Mouse (Mus musculus): ENCODE measurements around the gene Ajuba. TPM values are rescaled to one million over a fixed set of nuclear protein-coding genes. Genes with fewer than 3 reads are reported as not detected.
A peak's percentile ranks its signal among the peaks of the same experiment; 100 is the strongest.
"Not testable (repeated sequence)": the region's sequence is repeated elsewhere in the genome, so short reads cannot be mapped to it uniquely, and the experiment has no call there.

Gene Ajuba
- 5.0 and 6.1 TPM in 2 replicates for polyA plus RNA-seq (2015; fragmentation: Nextera tagmentation; extraction: Ambion mirVana)

- peaks cover 23% of the 10 kb centered on the region for H3K4me1 ChIP-seq (ENCODE audit: control insufficient read depth, low read depth, low read length)
- H3K4me2 ChIP-seq (ENCODE audit: low read depth, low read length) = peak within 1 kb of the TSS; percentile 62
- no peaks in the 10 kb centered on the region for H3K9me3 ChIP-seq (replicated peaks; ENCODE audit: control insufficient read depth, low read length)
- peak within 1 kb of the TSS; percentile 61 for H3K9ac ChIP-seq (ENCODE audit: low read depth, low read length)
- ATAC-seq (ENCODE audit: low read depth) = peak; percentile 58
- H3K4me3 ChIP-seq (ENCODE audit: low read depth, low read length) = peak within 1 kb of the TSS; percentile 67
- no peaks in the 10 kb centered on the region for H3K36me3 ChIP-seq (ENCODE audit: control insufficient read depth, insufficient read depth)
- H3K27me3 ChIP-seq (ENCODE audit: control insufficient read depth, insufficient read depth, low read depth, low read length) = peaks cover 54% of the 10 kb centered on the region
- under 1% methylated on average over 66 of the region's 66 CpGs for WGBS (ENCODE audit: insufficient replicate concordance)
- peak within 1 kb of the TSS; percentile 61 for H3K27ac ChIP-seq (ENCODE audit: low read length)
Observed at GRCm38 (mm10) chr14:54577089-54577982, at the start of gene Ajuba. Gene Ajuba, minus strand, starts transcription at chr14:54577558.

GRCm38 (mm10) chr14:54624976-54625375 lies 47.6 kb upstream of the Ajuba start:
- Histone ChIP-seq H3K4me2 (ENCODE audit: low read depth, low read length) (no peak overlapping the region), H3K27ac (ENCODE audit: low read length) (no peak overlapping the region), H3K4me1 (ENCODE audit: control insufficient read depth, low read depth, low read length) (peaks cover 6% of the 10 kb centered on the region; the same call in 1 of the 2 replicates), H3K4me3 (ENCODE audit: low read depth, low read length) (no peak overlapping the region), H3K9me3 (replicated peaks; ENCODE audit: control insufficient read depth, low read length) (no peaks in the 10 kb centered on the region), H3K36me3 (ENCODE audit: control insufficient read depth, insufficient read depth) (no peaks in the 10 kb centered on the region), H3K27me3 (ENCODE audit: control insufficient read depth, insufficient read depth, low read depth, low read length) (no peaks in the 10 kb centered on the region; the same call in 1 of the 2 replicates), H3K9ac (ENCODE audit: low read depth, low read length) (no peak overlapping the region)
- whole genome bisulfite sequencing (ENCODE audit: insufficient replicate concordance) = 76% methylated on average over 10 of the region's 10 CpGs
- no peak for ATAC-seq (ENCODE audit: low read depth)

- Histone ChIP-seq H3K27me3 (ENCODE audit: control insufficient read depth, insufficient read depth, low read depth, low read length) (no peaks in the 10 kb centered on the region; the same call in 1 of the 2 replicates), H3K36me3 (ENCODE audit: control insufficient read depth, insufficient read depth) (no peaks in the 10 kb centered on the region), H3K4me1 (ENCODE audit: control insufficient read depth, low read depth, low read length) (peaks cover 6% of the 10 kb centered on the region; the same call in 1 of the 2 replicates), H3K27ac (ENCODE audit: low read length) (no peak overlapping the region), H3K4me2 (ENCODE audit: low read depth, low read length) (no peak overlapping the region), H3K4me3 (ENCODE audit: low read depth, low read length) (no peak overlapping the region), H3K9me3 (replicated peaks; ENCODE audit: control insufficient read depth, low read length) (no peaks in the 10 kb centered on the region), H3K9ac (ENCODE audit: low read depth, low read length) (no peak overlapping the region)
- 39% methylated on average over 6 of the region's 6 CpGs for WGBS (ENCODE audit: insufficient replicate concordance)
- ATAC-seq (ENCODE audit: low read depth) = no peak
Observed at GRCm38 (mm10) chr14:54623334-54623733, 46.0 kb upstream of the Ajuba start.

- no peak within 1 kb of the TSS for H3K27ac ChIP-seq (ENCODE audit: low read length)
- no peak for ATAC-seq (ENCODE audit: low read depth)
Observed at GRCm38 (mm10) chr14:54621133-54621532, 43.8 kb upstream of the Ajuba start, which contains the start of gene Psmb11. Gene Psmb11, plus strand, starts transcription at chr14:54621433.

GRCm38 (mm10) chr14:54617897-54618365 lies 40.6 kb upstream of the Ajuba start, which contains the start of gene Psmb5:
Gene Psmb5, minus strand, starts transcription at chr14:54618022.
- no peaks in the 10 kb centered on the region for H3K27me3 ChIP-seq (ENCODE audit: control insufficient read depth, insufficient read depth, low read depth, low read length)
- peaks cover 6% of the 10 kb centered on the region for H3K4me1 ChIP-seq (ENCODE audit: control insufficient read depth, low read depth, low read length)
- WGBS (ENCODE audit: insufficient replicate concordance) = 0% methylated on average over 25 of the region's 25 CpGs
- H3K4me2 ChIP-seq (ENCODE audit: low read depth, low read length) = peak within 1 kb of the TSS; percentile 50
- H3K9ac ChIP-seq (ENCODE audit: low read depth, low read length) = peak within 1 kb of the TSS; percentile 87
- H3K27ac ChIP-seq (ENCODE audit: low read length) = peak within 1 kb of the TSS; percentile 40
- no peaks in the 10 kb centered on the region for H3K9me3 ChIP-seq (replicated peaks; ENCODE audit: control insufficient read depth, low read length)
- ATAC-seq (ENCODE audit: low read depth) = peak; percentile 87
- no peaks in the 10 kb centered on the region for H3K36me3 ChIP-seq (ENCODE audit: control insufficient read depth, insufficient read depth)
- peak within 1 kb of the TSS; percentile 82 for H3K4me3 ChIP-seq (ENCODE audit: low read depth, low read length)

More at GRCm38 (mm10) chr14:54621133-54621532, 43.8 kb upstream of the Ajuba start, which contains the start of gene Psmb11:
- H3K4me2 ChIP-seq (ENCODE audit: low read depth, low read length) = no peak within 1 kb of the TSS
- WGBS (ENCODE audit: insufficient replicate concordance) = 76% methylated on average over 1 of the region's 1 CpGs
- no peak within 1 kb of the TSS for H3K4me3 ChIP-seq (ENCODE audit: low read depth, low read length)
- H3K9ac ChIP-seq (ENCODE audit: low read depth, low read length) = no peak within 1 kb of the TSS
- peaks cover 12% of the 10 kb centered on the region for H3K4me1 ChIP-seq (ENCODE audit: control insufficient read depth, low read depth, low read length)
- no peaks in the 10 kb centered on the region; the same call in 1 of the 2 replicates for H3K27me3 ChIP-seq (ENCODE audit: control insufficient read depth, insufficient read depth, low read depth, low read length)
- H3K9me3 ChIP-seq (replicated peaks; ENCODE audit: control insufficient read depth, low read length) = no peaks in the 10 kb centered on the region
- H3K36me3 ChIP-seq (ENCODE audit: control insufficient read depth, insufficient read depth) = no peaks in the 10 kb centered on the region

GRCm38 (mm10) chr14:54617152-54617896 lies 40.0 kb upstream of the Ajuba start:
- H3K4me2 ChIP-seq (ENCODE audit: low read depth, low read length) = peak overlapping the region; percentile 50
- H3K36me3 ChIP-seq (ENCODE audit: control insufficient read depth, insufficient read depth) = no peaks in the 10 kb centered on the region
- no peaks in the 10 kb centered on the region for H3K27me3 ChIP-seq (ENCODE audit: control insufficient read depth, insufficient read depth, low read depth, low read length)
- H3K4me3 ChIP-seq (ENCODE audit: low read depth, low read length) = peak overlapping the region; percentile 82
- H3K9me3 ChIP-seq (replicated peaks; ENCODE audit: control insufficient read depth, low read length) = no peaks in the 10 kb centered on the region
- ATAC-seq (ENCODE audit: low read depth) = peak; percentile 47
- H3K27ac ChIP-seq (ENCODE audit: low read length) = peak overlapping the region; percentile 40
- WGBS (ENCODE audit: insufficient replicate concordance) = 2% methylated on average over 36 of the region's 38 CpGs
- H3K9ac ChIP-seq (ENCODE audit: low read depth, low read length) = peak overlapping the region; percentile 87
- peaks cover 6% of the 10 kb centered on the region for H3K4me1 ChIP-seq (ENCODE audit: control insufficient read depth, low read depth, low read length)

GRCm38 (mm10) chr14:54616226-54616825 lies 39.0 kb upstream of the Ajuba start:
- Histone ChIP-seq H3K27ac (ENCODE audit: low read length) (no peak overlapping the region), H3K9me3 (replicated peaks; ENCODE audit: control insufficient read depth, low read length) (no peaks in the 10 kb centered on the region), H3K27me3 (ENCODE audit: control insufficient read depth, insufficient read depth, low read depth, low read length) (no peaks in the 10 kb centered on the region), H3K4me2 (ENCODE audit: low read depth, low read length) (0 out of 2 replicates have a peak overlapping the region, but pooled peaks have one; percentile 50), H3K4me1 (ENCODE audit: control insufficient read depth, low read depth, low read length) (peaks cover 6% of the 10 kb centered on the region), H3K36me3 (ENCODE audit: control insufficient read depth, insufficient read depth) (no peaks in the 10 kb centered on the region), H3K9ac (ENCODE audit: low read depth, low read length) (no peak overlapping the region), H3K4me3 (ENCODE audit: low read depth, low read length) (no peak overlapping the region)
- no peak for ATAC-seq (ENCODE audit: low read depth)
- WGBS (ENCODE audit: insufficient replicate concordance) = 86% methylated on average over 16 of the region's 16 CpGs

GRCm38 (mm10) chr14:54614130-54614529 lies 36.8 kb upstream of the Ajuba start:
- not testable (repeated sequence) for H3K9me3 ChIP-seq (replicated peaks; ENCODE audit: control insufficient read depth, low read length); H3K9ac ChIP-seq (ENCODE audit: low read depth, low read length); H3K4me2 ChIP-seq (ENCODE audit: low read depth, low read length); H3K36me3 ChIP-seq (ENCODE audit: control insufficient read depth, insufficient read depth); H3K4me3 ChIP-seq (ENCODE audit: low read depth, low read length); ATAC-seq (ENCODE audit: low read depth); H3K4me1 ChIP-seq (ENCODE audit: control insufficient read depth, low read depth, low read length); H3K27ac ChIP-seq (ENCODE audit: low read length); H3K27me3 ChIP-seq (ENCODE audit: control insufficient read depth, insufficient read depth, low read depth, low read length)
- WGBS (ENCODE audit: insufficient replicate concordance) = 89% methylated on average over 16 of the region's 16 CpGs
